Mouse (Mus musculus): ENCODE data around the gene Ankrd53. TPM values are rescaled to one million over a fixed set of nuclear protein-coding genes. Genes with fewer than 3 reads are reported as not detected.

Ankrd53 gene
- polyA plus RNA-seq, 2 experiments, result 0.08 TPM; not detected in 1

GRCm38 (mm10) chr6:83744126-83744525, 18.3 kb upstream of the Ankrd53 start:
- H3K27me3 ChIP-seq (ENCODE audit: control insufficient read depth, insufficient read depth, low read length), result no peaks in the 10 kb centered on the region
- no peak overlapping the region for H3K4me3 ChIP-seq (ENCODE audit: insufficient read depth in 1 of 2, low read depth in 2 of 2, low read length in 2 of 2)
- H3K27ac ChIP-seq, result no peak overlapping the region
- no peaks in the 10 kb centered on the region for H3K36me3 ChIP-seq (replicated peaks; ENCODE audit: control insufficient read depth, insufficient read depth, low read depth)
- H3K9me3 ChIP-seq (ENCODE audit: control insufficient read depth, low read length), result no peaks in the 10 kb centered on the region
- H3K9ac ChIP-seq (replicated peaks), result no peak overlapping the region
- DNase-seq (ENCODE audit: low read depth in 3 of 3, low spot score in 3 of 3), result no peak
- TF ChIP-seq EP300 (IDR thresholded peaks at IDR 0.05; ENCODE audit: low read depth) (no peak), CTCF (IDR thresholded peaks at IDR 0.05; ENCODE audit: low read depth) (no peak)
- 45% methylated on average over 5 of the region's 5 CpGs for WGBS (ENCODE audit: insufficient replicate concordance)
- H3K4me1 ChIP-seq (replicated peaks; ENCODE audit: control insufficient read depth in 2 of 2, insufficient read depth in 2 of 2, low read length in 1 of 2), result no peaks in the 10 kb centered on the region
- ATAC-seq (ENCODE audit: insufficient read depth), result no peak
- H3K4me2 ChIP-seq (ENCODE audit: low read depth), result no peak overlapping the region

- Histone ChIP-seq H3K4me2 (ENCODE audit: low read depth) (no peak overlapping the region), H3K27me3 (ENCODE audit: control insufficient read depth, insufficient read depth, low read length) (no peaks in the 10 kb centered on the region), H3K27ac (no peak overlapping the region), H3K9me3 (ENCODE audit: control insufficient read depth, low read length) (no peaks in the 10 kb centered on the region), H3K4me1 (replicated peaks; ENCODE audit: control insufficient read depth in 2 of 2, insufficient read depth in 2 of 2, low read length in 1 of 2) (no peaks in the 10 kb centered on the region), H3K4me3 (ENCODE audit: insufficient read depth in 1 of 2, low read depth in 2 of 2, low read length in 2 of 2) (no peak overlapping the region), H3K36me3 (replicated peaks; ENCODE audit: control insufficient read depth, insufficient read depth, low read depth) (no peaks in the 10 kb centered on the region), H3K9ac (replicated peaks) (no peak overlapping the region)
- no peak for TF ChIP-seq EP300 (IDR thresholded peaks at IDR 0.05; ENCODE audit: low read depth)
- no peak for TF ChIP-seq CTCF (IDR thresholded peaks at IDR 0.05; ENCODE audit: low read depth)
- ATAC-seq (ENCODE audit: insufficient read depth) (no peak), DNase-seq (ENCODE audit: low read depth in 3 of 3, low spot score in 3 of 3) (no peak)
- WGBS (ENCODE audit: insufficient replicate concordance), result 50% methylated on average over 5 of the region's 5 CpGs
These were observed 17.9 kb upstream of the Ankrd53 start for GRCm38 (mm10) chr6:83744557-83744956.

- Histone ChIP-seq H3K36me3 (replicated peaks; ENCODE audit: control insufficient read depth, insufficient read depth, low read depth) (no peaks in the 10 kb centered on the region), H3K9ac (replicated peaks) (no peak overlapping the region), H3K4me2 (ENCODE audit: low read depth) (no peak overlapping the region), H3K27ac (no peak overlapping the region), H3K4me3 (ENCODE audit: insufficient read depth in 1 of 2, low read depth in 2 of 2, low read length in 2 of 2) (no peak overlapping the region), H3K27me3 (ENCODE audit: control insufficient read depth, insufficient read depth, low read length) (no peaks in the 10 kb centered on the region), H3K4me1 (replicated peaks; ENCODE audit: control insufficient read depth in 2 of 2, insufficient read depth in 2 of 2, low read length in 1 of 2) (no peaks in the 10 kb centered on the region), H3K9me3 (ENCODE audit: control insufficient read depth, low read length) (no peaks in the 10 kb centered on the region)
- no peak for DNase-seq (ENCODE audit: low read depth in 3 of 3, low spot score in 3 of 3)
- 41% methylated on average over 2 of the region's 2 CpGs for WGBS (ENCODE audit: insufficient replicate concordance)
- ATAC-seq (ENCODE audit: insufficient read depth), result no peak
- TF ChIP-seq CTCF (IDR thresholded peaks at IDR 0.05; ENCODE audit: low read depth) (no peak), EP300 (IDR thresholded peaks at IDR 0.05; ENCODE audit: low read depth) (no peak)
These were observed 17.0 kb upstream of the Ankrd53 start for GRCm38 (mm10) chr6:83745466-83745865.

- 70% methylated on average over 3 of the region's 3 CpGs for WGBS (ENCODE audit: insufficient replicate concordance)
- H3K4me3 ChIP-seq (ENCODE audit: insufficient read depth in 1 of 2, low read depth in 2 of 2, low read length in 2 of 2), result no peak overlapping the region
- no peaks in the 10 kb centered on the region for H3K4me1 ChIP-seq (replicated peaks; ENCODE audit: control insufficient read depth in 2 of 2, insufficient read depth in 2 of 2, low read length in 1 of 2)
- ATAC-seq (ENCODE audit: insufficient read depth), result no peak
- no peak for DNase-seq (ENCODE audit: low read depth in 3 of 3, low spot score in 3 of 3)
- H3K27ac ChIP-seq, result no peak overlapping the region
- TF ChIP-seq EP300 (IDR thresholded peaks at IDR 0.05; ENCODE audit: low read depth) (no peak), CTCF (IDR thresholded peaks at IDR 0.05; ENCODE audit: low read depth) (no peak)
- H3K9me3 ChIP-seq (ENCODE audit: control insufficient read depth, low read length), result no peaks in the 10 kb centered on the region
- no peaks in the 10 kb centered on the region for H3K36me3 ChIP-seq (replicated peaks; ENCODE audit: control insufficient read depth, insufficient read depth, low read depth)
- H3K9ac ChIP-seq (replicated peaks), result no peak overlapping the region
- peaks cover 4% of the 10 kb centered on the region; the same call in 1 of the 2 replicates for H3K27me3 ChIP-seq (ENCODE audit: control insufficient read depth, insufficient read depth, low read length)
- no peak overlapping the region for H3K4me2 ChIP-seq (ENCODE audit: low read depth)
These were observed 13.2 kb upstream of the Ankrd53 start for GRCm38 (mm10) chr6:83749286-83749685.

DNA sequence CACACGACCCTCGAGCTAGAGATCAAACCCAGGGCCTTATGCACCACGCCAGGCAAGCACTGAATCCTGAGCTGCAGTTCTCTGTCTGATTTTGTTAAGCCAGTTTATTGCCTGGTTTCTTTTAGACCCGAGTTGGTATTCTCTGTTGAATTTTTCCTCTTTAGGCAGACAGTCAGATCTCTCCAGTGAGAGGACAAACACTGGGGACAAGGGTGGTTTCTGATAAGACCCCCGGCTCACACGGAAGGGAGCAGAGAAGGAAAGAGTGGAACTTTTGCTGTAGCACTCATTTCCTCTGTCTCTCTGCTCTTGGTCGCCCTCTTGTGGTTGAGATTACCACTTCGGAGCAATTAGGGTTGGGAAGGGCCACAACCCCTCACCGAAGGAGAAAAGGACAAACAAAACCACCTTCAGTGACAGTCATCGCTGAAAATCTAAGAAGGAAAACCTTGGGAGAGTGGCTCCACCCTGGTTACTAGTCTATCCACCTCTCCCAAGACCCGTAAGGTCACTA, 12.2 kb upstream of the Ankrd53 start:
- TF ChIP-seq CTCF (IDR thresholded peaks at IDR 0.05; ENCODE audit: low read depth), result peak; percentile 87
- no peak for TF ChIP-seq EP300 (IDR thresholded peaks at IDR 0.05; ENCODE audit: low read depth)
- Histone ChIP-seq H3K27me3 (ENCODE audit: control insufficient read depth, insufficient read depth, low read length) (peaks cover 4% of the 10 kb centered on the region; the same call in 1 of the 2 replicates), H3K27ac (no peak overlapping the region), H3K9ac (replicated peaks) (no peak overlapping the region), H3K4me1 (replicated peaks; ENCODE audit: control insufficient read depth in 2 of 2, insufficient read depth in 2 of 2, low read length in 1 of 2) (no peaks in the 10 kb centered on the region), H3K36me3 (replicated peaks; ENCODE audit: control insufficient read depth, insufficient read depth, low read depth) (no peaks in the 10 kb centered on the region), H3K4me2 (ENCODE audit: low read depth) (no peak overlapping the region), H3K4me3 (ENCODE audit: insufficient read depth in 1 of 2, low read depth in 2 of 2, low read length in 2 of 2) (no peak overlapping the region), H3K9me3 (ENCODE audit: control insufficient read depth, low read length) (no peaks in the 10 kb centered on the region)
- ATAC-seq (ENCODE audit: insufficient read depth), result no peak
- WGBS (ENCODE audit: insufficient replicate concordance), result 5% methylated on average over 11 of the region's 11 CpGs
- no peak for DNase-seq (ENCODE audit: low read depth in 3 of 3, low spot score in 3 of 3)
